In genomic region chr6:94036554-94036953, GRCm38 (mm10) we compare ENCODE assay signal across 22 mouse cellular contexts.
A peak's percentile ranks its signal among the peaks of the same experiment; 100 is the strongest.
DNase-seq lines count a peak whose midpoint lies in the region; ATAC-seq and TF ChIP-seq lines count a peak whose summit lies in the region.
"Had no signal": no experiment of that assay in that cellular context is flagged by ENCODE, and none has a peak within 500 bp of the region (broad histone marks: within the 10 kb centered on the region; RNA-seq: fewer than 3 reads in every experiment).

No protein-coding gene starts in this region.

- whole genome bisulfite sequencing in lung, embryonic 14.5 days: 48% methylated on average over 7 of the region's 7 CpGs
- 68% methylated on average over 7 of the region's 7 CpGs for WGBS in intestine, embryonic 16.5 days
- WGBS in heart, embryonic 11.5 days (ENCODE audit: insufficient replicate concordance): 69% methylated on average over 7 of the region's 7 CpGs

- no peak for ATAC-seq in lung, embryonic 14.5 days (ENCODE audit: insufficient read depth)
- no peak for ATAC-seq in intestine, embryonic 16.5 days
- ATAC-seq in heart, embryonic 11.5 days (replicated peaks; ENCODE audit: insufficient number of reproducible peaks, low FRiP score, low TSS enrichment): no peak
- ATAC-seq: activated CD4-positive, CD25-positive, alpha-beta regulatory T cell, adult 4 months; forebrain, embryonic 14.5 days; forebrain, embryonic 16.5 days had no signal

- H3K4me3 ChIP-seq in lung, embryonic 14.5 days (ENCODE audit: low read depth, low read length): no peak overlapping the region
- no peak overlapping the region for H3K4me3 ChIP-seq in ES-E14 (ENCODE audit: insufficient read depth in 1 of 2, low read depth in 1 of 2, low read length in 2 of 2, poor library complexity in 1 of 2, severe bottlenecking in 1 of 2)
- H3K4me3 ChIP-seq in intestine, embryonic 16.5 days (ENCODE audit: low read length): no peak overlapping the region
- H3K4me3 ChIP-seq in heart, embryonic 11.5 days (ENCODE audit: low read depth, low read length): no peak overlapping the region
- H3K4me3 ChIP-seq: embryonic facial prominence, embryonic 12.5 days; embryonic facial prominence, embryonic 15.5 days; erythroblast, embryonic 14.5 days; forebrain, embryonic 10.5 days; forebrain, embryonic 12.5 days had no signal

- no peaks in the 10 kb centered on the region for H3K27me3 ChIP-seq in lung, embryonic 14.5 days (ENCODE audit: insufficient read depth, low read length)
- no peaks in the 10 kb centered on the region for H3K27me3 ChIP-seq in intestine, embryonic 16.5 days (replicated peaks; ENCODE audit: control insufficient read depth, insufficient read depth, low read length)
- H3K27me3 ChIP-seq in heart, embryonic 11.5 days (ENCODE audit: control insufficient read depth, insufficient read depth, low read length): no peaks in the 10 kb centered on the region
- H3K27me3 ChIP-seq: embryonic facial prominence, embryonic 12.5 days; embryonic facial prominence, embryonic 15.5 days; forebrain, embryonic 12.5 days had no signal

- no peak overlapping the region for H3K27ac ChIP-seq in lung, embryonic 14.5 days (ENCODE audit: low read depth)
- no peak overlapping the region for H3K27ac ChIP-seq in ES-E14 (ENCODE audit: insufficient read depth, low read depth, low read length, poor library complexity, severe bottlenecking)
- H3K27ac ChIP-seq in intestine, embryonic 16.5 days (ENCODE audit: low read length): no peak overlapping the region
- no peak overlapping the region for H3K27ac ChIP-seq in heart, embryonic 11.5 days (ENCODE audit: low read depth, low read length)
- H3K27ac ChIP-seq: embryonic facial prominence, embryonic 12.5 days; embryonic facial prominence, embryonic 15.5 days; forebrain, embryonic 10.5 days; forebrain, embryonic 12.5 days had no signal

- no peak overlapping the region for H3K9ac ChIP-seq in lung, embryonic 14.5 days
- H3K9ac ChIP-seq in ES-E14 (ENCODE audit: insufficient read depth, low read depth, low read length, poor library complexity, severe bottlenecking): no peak overlapping the region
- no peak overlapping the region for H3K9ac ChIP-seq in intestine, embryonic 16.5 days (ENCODE audit: low read depth, low read length)
- no peak overlapping the region for H3K9ac ChIP-seq in heart, embryonic 11.5 days (ENCODE audit: low read depth, low read length)
- H3K9ac ChIP-seq: embryonic facial prominence, embryonic 12.5 days; embryonic facial prominence, embryonic 15.5 days; forebrain, embryonic 12.5 days had no signal

- no peak overlapping the region for H3K4me2 ChIP-seq in lung, embryonic 14.5 days
- no peak overlapping the region for H3K4me2 ChIP-seq in intestine, embryonic 16.5 days (ENCODE audit: low read depth, low read length)
- no peak overlapping the region for H3K4me2 ChIP-seq in heart, embryonic 11.5 days
- H3K4me2 ChIP-seq: embryonic facial prominence, embryonic 12.5 days; embryonic facial prominence, embryonic 15.5 days; forebrain, embryonic 12.5 days had no signal

- no peaks in the 10 kb centered on the region for H3K36me3 ChIP-seq in lung, embryonic 14.5 days (ENCODE audit: insufficient read depth)
- H3K36me3 ChIP-seq in ES-E14 (ENCODE audit: control insufficient read depth, insufficient read depth, low read length, poor library complexity, severe bottlenecking): no peaks in the 10 kb centered on the region
- no peaks in the 10 kb centered on the region for H3K36me3 ChIP-seq in intestine, embryonic 16.5 days (ENCODE audit: control insufficient read depth, insufficient read depth, low read length)
- no peaks in the 10 kb centered on the region for H3K36me3 ChIP-seq in heart, embryonic 11.5 days (ENCODE audit: control insufficient read depth, insufficient read depth, low read length)
- H3K36me3 ChIP-seq: embryonic facial prominence, embryonic 12.5 days; embryonic facial prominence, embryonic 15.5 days; forebrain, embryonic 10.5 days; forebrain, embryonic 12.5 days had no signal

- DNase-seq in lung, embryonic 14.5 days: peak; percentile 4
- DNase-seq in lung, postnatal 25 days (ENCODE audit: low spot score): no peak
- DNase-seq in ES-E14 (ENCODE audit: low read depth, low spot score): no peak
- DNase-seq: adrenal gland, adult 8-10 months; adrenal gland, postnatal 14 days; adrenal gland, postnatal 36 days; cerebellum, adult 11-12 months; cerebellum, adult 2 months; cerebellum, adult 9-10 months; cerebellum, postnatal 10 days; cerebellum, postnatal 25 days; embryo, embryonic 11 days had no signal

- no peaks in the 10 kb centered on the region for H3K4me1 ChIP-seq in lung, embryonic 14.5 days (ENCODE audit: insufficient read depth)
- H3K4me1 ChIP-seq in ES-E14 (ENCODE audit: control insufficient read depth in 2 of 2, insufficient read depth in 2 of 2, low read length in 2 of 2, poor library complexity in 1 of 2): peaks cover 0 to 3% of the 10 kb centered on the region in 2 experiments; a peak in 2 of 4 replicates
- no peaks in the 10 kb centered on the region for H3K4me1 ChIP-seq in intestine, embryonic 16.5 days (ENCODE audit: control insufficient read depth, insufficient read depth, low read length)
- H3K4me1 ChIP-seq in heart, embryonic 11.5 days (ENCODE audit: control insufficient read depth, insufficient read depth, low read length): no peaks in the 10 kb centered on the region; the same call in 1 of the 2 replicates
- H3K4me1 ChIP-seq: embryonic facial prominence, embryonic 15.5 days had no signal

- in situ Hi-C loops in ES-E14 (cut with MboI; ENCODE audit: low sequenced_read_pairs in 2 of 2, unreplicated experiment in 2 of 2): no loop called here

- H3K9me3 ChIP-seq in lung, embryonic 14.5 days (ENCODE audit: low read depth, low read length): no peaks in the 10 kb centered on the region
- no peaks in the 10 kb centered on the region for H3K9me3 ChIP-seq in ES-E14 (ENCODE audit: control insufficient read depth, insufficient read depth, low read depth, low read length)
- no peaks in the 10 kb centered on the region for H3K9me3 ChIP-seq in intestine, embryonic 16.5 days (ENCODE audit: control insufficient read depth, low read length)
- 0 out of 2 replicates have a peak, but pooled peaks cover 2% of the 10 kb centered on the region for H3K9me3 ChIP-seq in heart, embryonic 11.5 days (replicated peaks; ENCODE audit: control insufficient read depth, low read length)
- H3K9me3 ChIP-seq: embryonic facial prominence, embryonic 12.5 days; embryonic facial prominence, embryonic 15.5 days; forebrain, embryonic 12.5 days had no signal

- no peak for TF ChIP-seq CTCF in lung, embryonic 14.5 days (IDR thresholded peaks at IDR 0.05; ENCODE audit: low read depth)

TF ChIP-seq in ES-E14, 5 proteins besides CTCF, POLR2A, EP300 and RAD21:
- peak; percentile 96 for TF ChIP-seq MAFK (IDR thresholded peaks at IDR 0.05; ENCODE audit: insufficient read depth, low read depth, low read length)
- no peak for TF ChIP-seq CHD2 (IDR thresholded peaks at IDR 0.05; ENCODE audit: low read depth, low read length)
